Mouse (Mus musculus): ENCODE results near the gene Cnn2.

The Cnn2 gene

DNA sequence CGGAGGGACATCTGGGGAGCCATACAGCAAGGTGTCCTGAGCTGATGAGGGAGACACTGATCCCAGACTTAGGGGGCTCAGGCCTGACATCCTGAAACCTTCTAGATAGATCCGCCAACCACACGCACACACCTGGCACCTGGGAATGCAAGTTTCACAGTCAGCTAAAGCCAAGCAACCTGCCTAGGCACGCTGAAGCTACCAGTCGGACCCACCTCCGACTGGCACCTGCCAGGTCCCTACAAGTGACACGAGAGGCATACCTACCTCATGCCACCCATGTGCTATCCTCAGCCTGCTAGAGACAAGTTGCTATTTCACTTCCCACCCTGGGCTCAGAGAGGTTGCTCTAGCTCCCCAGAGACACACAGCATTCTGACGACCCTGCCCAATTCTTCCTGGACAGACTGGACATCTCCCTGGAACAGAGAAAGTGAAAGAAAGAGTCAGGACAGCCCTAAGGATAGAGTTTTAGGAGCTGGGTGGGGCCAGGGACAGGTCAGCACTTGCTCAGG lies 945 bp downstream of the Cnn2 start:
- in situ Hi-C loops (cut with MboI): loop anchor here (5.0 kb wide), 1 partner anchor 33 kb away; no protein-coding TSS in a partner anchor

DNA sequence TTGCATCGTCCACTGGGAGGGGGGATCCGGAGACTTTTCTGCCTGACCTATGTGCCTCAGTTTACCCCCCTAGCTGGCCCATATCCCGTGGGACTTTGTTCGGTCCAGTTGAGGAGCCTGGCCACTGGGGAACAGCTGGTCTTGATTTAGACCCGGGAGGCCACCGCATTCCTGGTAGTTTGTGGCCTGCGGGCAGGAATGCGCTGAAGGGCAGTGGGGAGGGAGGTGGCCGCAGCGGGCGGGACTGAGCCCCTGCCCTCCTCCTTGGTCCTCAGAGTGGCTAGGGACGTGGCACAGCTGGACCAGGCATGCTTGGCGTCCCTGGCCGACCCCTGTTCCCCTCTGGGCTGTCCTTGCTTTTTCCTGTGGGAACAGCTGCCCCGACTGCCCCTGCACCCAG lies 1.5 kb downstream of the Cnn2 start:
- in situ Hi-C loops (cut with MboI): loop anchor here (5.0 kb wide), 1 partner anchor 32 kb away; no protein-coding TSS in a partner anchor

DNA sequence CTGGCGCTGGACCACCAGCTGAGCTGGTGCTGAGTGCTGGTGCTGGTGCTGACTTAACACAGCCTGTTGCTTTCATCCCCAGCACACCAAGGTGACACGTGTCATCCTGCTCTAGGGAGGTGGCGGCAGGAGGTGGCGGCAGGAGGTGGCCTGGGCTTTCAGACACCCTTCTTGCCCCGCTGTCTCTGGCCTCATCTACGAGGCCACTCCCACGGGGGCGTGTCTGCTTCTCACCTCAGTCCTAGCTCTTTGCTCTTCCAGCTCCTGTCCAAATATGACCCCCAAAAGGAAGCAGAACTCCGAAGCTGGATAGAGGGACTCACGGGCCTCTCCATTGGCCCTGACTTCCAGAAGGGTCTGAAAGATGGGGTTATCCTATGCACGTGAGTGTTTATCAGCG lies 2.7 kb downstream of the Cnn2 start:
- in situ Hi-C loops (cut with MboI): no loop called here

DNA sequence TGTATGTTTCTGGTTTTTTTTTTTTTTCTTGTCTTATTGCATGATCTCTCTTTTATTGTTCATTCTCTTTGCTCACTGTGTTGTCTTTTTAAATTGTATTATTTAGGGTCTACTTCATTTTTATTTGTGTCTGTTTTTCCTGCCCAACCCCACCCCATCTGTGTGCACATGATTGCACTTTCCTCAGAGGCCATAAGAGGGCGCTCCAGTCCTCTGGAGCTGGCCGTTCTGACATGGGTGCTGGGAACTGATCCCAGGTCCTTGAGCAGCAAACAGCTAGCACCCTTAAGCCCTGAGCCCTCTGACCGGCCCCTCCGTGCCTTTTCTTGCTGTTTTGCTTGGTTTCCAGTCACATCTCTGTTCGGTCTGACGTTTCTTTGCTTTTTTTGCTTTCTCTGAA lies 3.2 kb downstream of the Cnn2 start:
- in situ Hi-C loops (cut with MboI): no loop called here

DNA sequence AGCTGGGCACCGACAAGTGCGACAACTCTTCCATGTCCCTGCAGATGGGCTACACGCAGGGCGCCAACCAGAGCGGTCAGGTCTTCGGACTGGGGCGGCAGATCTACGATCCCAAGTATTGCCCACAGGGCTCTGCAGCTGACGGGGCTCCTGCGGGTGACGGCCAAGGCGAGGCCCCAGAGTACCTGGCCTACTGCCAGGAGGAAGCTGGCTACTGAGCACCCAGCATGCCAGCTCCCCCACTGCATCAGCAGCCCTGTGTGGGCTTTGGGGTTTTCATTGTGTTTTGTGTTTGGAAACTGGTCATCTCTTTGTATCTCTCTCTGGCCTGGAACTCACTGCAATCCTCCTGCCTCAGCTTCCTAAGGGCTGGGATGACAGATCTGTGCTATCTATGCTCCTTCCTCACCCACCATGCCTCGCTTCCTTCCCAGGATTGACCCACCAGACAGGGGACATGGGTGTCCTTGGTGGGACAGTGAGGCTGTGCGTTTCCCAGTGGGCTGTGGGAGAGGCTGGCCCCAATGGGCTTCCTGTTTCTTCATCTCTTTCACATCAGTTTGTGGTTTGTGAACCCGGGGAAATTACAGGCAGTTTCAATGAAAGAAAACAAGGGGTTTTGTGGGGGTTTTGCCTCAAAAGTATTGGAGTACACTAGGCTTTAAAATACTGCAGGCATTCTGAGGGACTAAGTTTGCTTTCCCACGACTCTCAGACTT lies 6.2 kb downstream of the Cnn2 start:
- in situ Hi-C loops (cut with MboI): no loop called here

DNA sequence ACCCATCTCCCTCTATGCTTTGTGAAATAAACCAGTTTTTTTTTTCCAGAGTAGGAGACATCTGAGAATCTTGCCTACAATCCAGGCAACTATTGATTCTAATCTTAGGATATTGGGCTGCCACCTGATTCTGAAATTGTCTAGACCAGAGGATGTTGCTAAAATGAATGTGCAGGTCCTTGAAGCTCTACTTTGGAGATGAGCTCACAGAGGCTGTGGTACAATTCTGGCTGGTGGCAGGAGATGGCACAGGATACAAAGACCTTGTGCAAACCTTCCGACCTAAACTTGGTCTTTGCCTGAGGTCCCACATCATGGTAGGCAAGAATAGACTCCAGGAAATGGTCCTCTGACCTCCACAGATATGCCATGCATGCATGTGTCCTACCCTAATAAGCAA lies 7.3 kb downstream of the Cnn2 start:
- in situ Hi-C loops (cut with MboI): no loop called here

DNA sequence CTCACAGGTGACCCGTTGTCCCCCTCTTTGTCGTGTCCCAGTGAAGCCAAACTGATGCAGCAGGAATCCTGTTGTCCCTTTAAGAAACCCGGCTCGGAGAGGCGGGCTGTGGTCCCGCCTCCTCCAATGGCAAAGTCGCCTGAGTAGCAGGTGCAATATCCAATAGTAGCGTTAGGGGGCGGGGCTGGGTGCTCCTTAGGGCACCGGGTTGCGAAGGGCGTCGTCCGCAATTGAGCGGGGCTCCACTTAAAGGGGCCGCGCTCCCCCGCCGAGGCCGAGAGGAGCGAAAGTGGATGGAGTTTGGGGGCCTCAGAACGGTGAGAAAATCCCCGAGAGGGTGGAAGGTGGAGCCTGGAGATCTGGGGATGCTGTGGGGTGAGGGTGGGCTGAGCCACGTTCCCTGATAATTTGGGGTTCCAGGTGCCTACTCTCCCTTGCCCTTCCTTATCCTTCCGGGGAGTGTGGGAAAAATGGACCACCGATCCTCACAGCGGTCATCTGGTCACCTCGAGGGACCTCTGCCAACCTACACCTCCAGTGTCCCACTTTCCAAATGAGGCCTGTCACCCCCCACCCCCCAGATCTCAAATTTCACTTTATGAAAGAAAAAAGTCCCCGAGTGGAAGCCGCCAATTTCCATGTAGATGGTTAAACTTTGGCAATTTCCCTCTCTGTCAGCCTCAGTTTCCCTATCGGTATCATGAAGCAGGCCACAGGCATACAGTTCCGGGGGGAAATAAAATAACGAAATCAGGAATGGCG lies 8.1 kb downstream of the Cnn2 start, which contains the start of gene Abca7:
Abca7 (plus strand) TSS at position 223 of the 762 bp plus-strand sequence.
- in situ Hi-C loops (cut with MboI): no loop called here

DNA sequence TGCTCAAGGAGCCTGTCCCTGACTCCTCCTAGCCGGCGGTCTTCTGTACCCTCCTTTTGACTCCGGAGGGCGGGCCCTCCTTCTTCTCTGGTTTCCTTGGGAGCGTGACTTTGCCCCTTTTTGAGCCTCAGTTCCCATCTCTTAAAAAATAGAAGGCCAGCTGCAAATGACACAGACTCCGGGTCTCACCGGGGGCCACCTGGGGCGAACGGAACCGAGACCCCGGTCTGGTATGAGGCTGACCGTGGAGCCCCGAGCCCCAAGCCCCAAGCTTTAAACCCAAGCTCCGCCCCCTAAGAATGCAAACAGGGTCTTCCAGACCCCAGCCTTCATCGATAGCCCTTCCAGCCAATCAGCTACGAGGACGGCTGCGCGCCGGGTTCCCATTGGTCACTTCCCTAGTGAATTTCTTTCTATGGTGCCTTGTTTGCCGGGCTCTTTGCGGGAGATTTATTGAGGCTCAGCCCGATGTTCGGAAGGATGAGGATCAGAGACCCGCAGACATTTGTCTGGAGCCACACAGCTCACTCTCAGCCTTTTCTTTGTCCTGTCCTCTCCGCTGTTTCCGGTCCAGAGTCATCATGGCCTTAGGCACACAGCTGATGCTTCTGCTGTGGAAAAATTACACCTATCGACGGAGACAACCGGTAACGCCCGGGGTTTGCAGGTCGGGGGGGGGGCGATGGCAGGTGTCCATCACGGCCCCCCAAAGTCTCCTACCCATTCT lies 8.8 kb downstream of the Cnn2 start:
- in situ Hi-C loops (cut with MboI): no loop called here

DNA sequence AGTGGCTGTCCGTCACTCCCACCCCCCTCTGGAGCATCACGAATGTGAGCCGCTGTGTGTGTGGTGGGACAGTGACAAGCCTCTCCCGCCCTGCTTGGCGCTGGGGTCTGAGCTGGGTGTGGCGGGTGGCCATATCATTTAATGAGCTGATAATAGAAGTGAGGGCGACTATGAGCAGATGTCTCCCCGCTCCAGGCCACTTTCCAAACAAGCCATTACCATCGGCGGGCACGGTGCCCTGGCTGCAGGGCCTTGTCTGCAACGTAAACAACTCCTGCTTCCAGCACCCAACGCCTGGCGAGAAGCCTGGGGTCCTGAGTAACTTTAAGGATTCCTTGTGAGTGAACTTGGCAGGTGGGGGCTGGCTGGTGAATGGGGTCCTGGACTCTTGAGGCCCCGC lies 9.4 kb downstream of the Cnn2 start:
- in situ Hi-C loops (cut with MboI): no loop called here

DNA sequence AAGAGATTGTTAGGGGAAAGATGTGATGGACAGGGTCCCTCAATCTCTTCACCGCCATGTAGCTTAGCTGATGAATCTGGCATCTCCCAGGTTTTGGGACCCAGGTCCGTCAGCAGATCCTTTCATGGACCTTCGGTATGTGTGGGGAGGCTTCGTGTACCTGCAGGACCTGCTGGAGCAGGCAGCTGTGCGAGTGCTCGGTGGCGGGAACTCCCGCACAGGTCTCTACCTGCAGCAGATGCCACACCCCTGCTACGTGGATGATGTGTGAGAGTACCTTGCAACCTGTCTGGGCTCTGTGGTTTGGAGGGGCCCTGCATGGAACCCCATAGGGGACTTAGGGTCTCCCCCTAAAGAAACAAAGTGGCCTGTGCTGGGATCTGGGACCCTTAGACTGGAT lies 13.6 kb downstream of the Cnn2 start:
- in situ Hi-C loops (cut with MboI): no loop called here

DNA sequence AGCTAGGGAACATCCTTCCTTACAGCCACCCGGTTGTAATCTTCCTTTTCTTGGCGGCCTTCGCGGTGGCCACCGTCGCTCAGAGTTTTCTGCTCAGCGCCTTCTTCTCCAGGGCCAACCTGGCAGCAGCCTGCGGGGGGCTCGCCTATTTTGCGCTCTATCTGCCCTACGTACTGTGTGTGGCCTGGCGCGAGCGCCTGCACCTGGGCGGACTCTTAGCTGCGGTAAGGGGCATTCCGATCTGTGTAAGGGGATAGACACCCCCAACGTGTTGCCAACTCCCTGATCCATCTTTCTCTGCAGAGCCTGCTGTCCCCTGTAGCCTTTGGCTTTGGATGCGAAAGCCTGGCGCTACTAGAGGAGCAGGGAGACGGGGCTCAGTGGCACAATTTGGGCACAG lies 14.4 kb downstream of the Cnn2 start:
- in situ Hi-C loops (cut with MboI): no loop called here

DNA sequence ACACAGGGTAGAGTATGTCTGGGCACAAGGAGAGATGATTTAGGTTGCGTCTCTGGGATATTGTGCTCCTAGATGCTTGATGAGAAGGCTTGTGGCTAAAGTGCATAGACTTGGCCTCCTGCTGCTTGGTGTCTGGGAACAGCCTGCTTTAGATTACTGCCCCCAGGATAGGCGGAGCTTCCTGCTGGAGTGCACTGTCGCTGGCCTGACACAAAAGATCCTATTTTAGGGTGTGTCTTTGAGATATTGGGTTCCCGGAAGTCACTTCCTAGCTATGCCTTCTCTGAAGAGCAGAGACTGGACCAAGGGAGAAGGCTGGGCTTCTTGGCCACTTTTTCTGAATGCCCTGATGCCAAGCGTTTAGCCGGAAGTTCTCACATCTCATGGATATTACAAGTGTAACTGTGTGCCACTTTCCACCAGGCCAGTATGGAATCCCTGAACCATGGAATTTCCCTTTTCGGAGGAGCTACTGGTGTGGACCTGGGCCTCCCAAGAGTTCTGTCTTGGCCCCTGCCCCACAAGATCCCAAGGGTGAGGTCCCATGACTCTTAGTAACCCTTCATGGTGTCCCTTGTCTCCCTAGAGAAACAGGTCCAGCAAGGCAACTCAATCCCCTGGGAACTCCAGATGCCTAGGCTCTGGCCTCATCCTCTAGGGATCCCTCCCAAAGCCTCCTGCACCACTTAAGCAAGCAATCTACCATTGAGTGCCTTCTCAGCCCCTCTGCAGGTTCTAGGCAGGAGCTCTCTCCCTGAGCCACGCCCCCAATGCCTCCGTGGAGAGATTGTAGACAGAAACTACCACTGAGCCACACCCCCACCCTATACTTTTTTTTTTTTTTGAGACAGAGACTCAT lies 15.2 kb downstream of the Cnn2 start:
- in situ Hi-C loops (cut with MboI): no loop called here

DNA sequence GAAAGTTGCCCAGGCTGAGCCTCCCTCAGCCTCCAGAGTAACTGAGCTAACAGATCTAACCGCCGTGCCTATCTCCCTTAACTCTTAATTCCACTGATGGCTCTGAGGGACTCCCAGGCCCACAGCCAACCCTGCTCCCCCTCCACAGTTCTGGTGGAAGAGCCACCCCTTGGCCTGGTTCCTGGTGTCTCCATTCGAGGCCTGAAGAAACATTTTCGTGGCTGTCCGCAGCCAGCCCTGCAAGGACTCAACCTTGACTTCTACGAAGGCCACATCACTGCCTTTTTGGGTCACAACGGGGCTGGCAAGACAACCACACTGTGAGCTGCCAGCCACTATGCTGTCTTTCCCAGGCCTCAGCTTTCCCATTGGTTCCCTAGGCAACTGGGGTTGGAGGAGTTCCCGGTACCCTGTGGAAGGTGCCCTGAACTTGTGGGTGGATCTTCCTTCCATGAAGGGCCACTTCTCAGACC lies 15.9 kb downstream of the Cnn2 start:
- in situ Hi-C loops (cut with MboI): no loop called here

DNA sequence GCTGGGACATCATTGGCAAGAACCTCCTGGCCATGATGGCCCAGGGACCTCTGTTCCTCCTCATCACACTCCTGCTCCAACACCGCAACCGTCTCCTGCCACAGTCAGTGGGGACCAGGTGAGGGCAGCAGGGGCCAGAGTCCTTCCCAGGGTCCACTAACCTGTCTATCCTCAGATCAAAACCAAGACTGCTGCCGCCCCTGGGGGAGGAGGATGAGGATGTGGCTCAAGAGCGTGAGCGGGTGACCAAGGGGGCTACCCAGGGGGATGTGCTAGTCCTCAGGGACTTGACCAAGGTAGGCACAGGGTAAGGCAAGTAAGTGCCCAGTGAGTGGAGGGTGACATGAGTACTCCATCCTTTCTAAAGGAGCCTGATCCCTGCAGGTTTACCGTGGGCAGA lies 23.4 kb downstream of the Cnn2 start:
- in situ Hi-C loops (cut with MboI): no loop called here

DNA sequence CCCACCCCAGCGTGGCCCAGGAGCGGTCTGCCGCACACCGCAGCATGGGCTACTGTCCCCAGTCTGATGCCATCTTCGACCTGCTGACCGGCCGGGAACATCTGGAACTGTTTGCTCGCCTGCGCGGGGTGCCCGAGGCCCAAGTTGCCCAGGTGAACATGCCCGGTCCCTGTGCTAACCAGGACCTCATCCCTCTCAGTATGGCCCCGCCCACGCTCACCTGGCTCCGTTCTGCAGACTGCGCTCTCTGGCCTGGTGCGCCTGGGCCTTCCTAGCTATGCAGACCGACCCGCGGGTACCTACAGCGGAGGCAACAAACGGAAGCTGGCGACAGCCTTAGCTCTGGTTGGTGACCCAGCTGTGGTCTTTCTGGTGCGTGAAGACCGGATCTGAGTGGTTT lies 25.2 kb downstream of the Cnn2 start:
- in situ Hi-C loops (cut with MboI): no loop called here

DNA sequence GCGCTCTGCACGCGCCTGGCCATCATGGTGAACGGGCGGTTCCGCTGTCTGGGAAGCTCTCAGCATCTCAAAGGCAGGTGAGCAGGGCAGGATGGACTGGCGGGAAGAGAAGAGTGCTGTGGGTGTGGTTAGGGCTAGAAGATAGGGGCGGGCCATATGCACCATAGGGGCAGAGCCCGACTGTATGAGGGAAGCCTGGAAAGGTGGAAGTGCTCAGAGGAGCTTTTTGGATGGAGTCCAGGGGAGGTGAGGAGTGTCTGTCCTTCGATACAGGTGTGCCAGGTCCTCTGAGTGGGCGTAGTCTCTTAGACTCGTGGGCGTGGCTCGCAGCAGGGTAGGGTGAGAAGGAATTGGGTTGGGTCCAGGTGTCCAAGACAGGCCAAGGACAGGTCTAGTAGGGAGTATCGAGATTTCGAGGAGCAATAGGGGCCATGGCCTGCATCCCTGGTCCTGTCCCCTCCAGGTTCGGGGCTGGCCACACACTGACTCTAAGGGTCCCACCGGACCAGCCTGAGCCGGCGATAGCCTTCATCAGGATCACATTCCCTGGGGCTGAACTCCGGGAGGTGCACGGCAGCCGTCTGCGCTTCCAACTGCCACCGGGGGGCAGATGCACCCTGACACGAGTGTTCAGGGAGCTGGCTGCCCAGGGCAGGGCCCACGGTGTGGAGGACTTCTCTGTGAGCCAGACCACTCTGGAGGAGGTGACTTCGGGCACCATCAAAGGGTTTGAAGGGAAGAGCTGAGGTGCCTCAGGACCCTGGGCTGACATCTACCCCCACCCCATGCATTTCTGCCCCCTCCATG lies 26.3 kb downstream of the Cnn2 start:
- in situ Hi-C loops (cut with MboI): no loop called here

DNA sequence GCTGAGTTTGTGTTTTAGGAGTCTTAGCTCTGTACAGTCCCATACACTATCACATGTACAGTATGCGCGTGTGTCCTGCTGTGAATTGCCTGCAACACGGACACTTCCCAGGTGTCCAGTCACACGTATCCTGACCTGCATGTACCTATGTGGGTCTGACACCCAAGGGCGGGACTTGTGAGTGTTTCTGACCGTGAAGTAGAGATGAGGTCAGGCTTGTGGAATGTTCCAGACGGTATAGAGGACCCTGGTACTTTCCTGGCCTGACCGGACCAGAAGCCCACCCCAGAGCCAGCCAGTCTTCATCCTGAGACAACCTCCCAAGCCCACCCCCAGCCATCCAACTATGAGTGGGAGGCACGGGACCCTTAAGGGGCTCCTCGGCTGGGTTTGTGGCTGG lies 27.2 kb downstream of the Cnn2 start:
- in situ Hi-C loops (cut with MboI): no loop called here

DNA sequence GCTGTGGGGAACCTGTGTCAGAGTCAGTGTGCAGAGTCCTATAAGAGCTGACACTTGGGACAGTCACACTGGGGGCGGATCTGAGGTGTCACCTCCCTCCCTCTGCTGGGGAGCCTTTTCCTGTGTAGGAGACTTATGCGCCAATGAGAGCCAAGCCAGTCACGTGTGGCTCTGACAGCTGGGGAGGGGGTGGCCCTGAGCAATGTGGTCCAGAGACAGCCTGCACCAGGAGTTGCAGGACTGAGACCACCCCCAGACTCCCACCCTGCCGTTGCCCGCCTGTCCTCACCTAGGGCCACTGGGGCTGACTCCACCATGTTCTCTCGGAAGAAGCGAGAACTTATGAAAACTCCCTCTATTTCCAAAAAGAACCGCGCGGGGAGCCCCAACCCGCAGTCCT lies 28.1 kb downstream of the Cnn2 start, which contains the start of gene Arhgap45:
Arhgap45 (plus strand) TSS at position 143 of the 400 bp plus-strand sequence.
- in situ Hi-C loops (cut with MboI): no loop called here

DNA sequence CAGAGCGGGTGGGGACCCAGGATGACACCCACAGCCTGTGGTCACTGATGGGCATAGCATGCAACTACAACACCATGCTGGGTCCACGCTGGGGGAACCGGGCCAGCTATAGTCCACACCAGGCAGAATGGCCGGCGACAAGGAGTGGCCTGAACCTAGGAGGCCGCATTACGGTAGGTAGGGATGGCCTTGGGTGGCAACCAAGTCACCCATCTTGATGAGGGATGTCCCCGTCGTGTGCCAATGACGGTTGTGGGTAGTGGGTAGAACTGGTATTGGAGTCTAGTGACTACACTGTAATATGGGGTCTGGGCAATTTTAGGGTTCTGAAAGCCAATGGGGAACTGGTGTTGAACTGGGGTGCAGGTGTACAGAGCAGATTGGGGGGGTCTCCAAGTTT lies 28.5 kb downstream of the Cnn2 start:
- in situ Hi-C loops (cut with MboI): no loop called here

DNA sequence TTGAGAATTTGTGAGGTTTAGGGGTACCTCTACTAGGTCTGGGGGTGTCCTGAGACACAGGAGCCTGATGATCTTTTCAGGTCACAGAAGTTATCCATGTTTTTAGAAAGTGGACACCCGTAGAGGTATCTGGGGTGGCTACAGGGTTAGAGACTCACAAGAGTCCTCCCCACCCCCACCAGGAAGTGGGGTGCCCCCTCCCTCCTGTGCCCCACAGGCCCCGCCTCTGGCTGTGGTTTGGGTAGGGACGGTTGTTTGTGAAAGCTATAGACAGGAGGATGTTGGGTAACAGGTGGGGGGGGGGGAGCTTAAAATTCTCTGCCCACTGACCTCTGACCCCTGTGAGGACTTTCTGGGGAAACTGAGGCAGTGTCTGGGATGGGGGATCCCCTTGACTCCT lies 29.0 kb downstream of the Cnn2 start:
- in situ Hi-C loops (cut with MboI): no loop called here

Measured in mature B cell (primary cell).